Mouse (Mus musculus) bone marrow macrophage, adult 2 months (primary cell): ENCODE data around the gene Gm17334. TPM values are rescaled to one million over a fixed set of nuclear protein-coding genes. Genes with fewer than 3 reads are reported as not detected.

Source experiments
- H3K27ac ChIP-seq: 2 replicates; pipeline ENCODE4 v1.5.1; 2012; ENCODE audit warnings: low read depth, low read length; ENCODE audit not compliant: insufficient read depth
- H3K4me1 ChIP-seq: 2 replicates; pipeline ENCODE4 v1.6.1; 2012; ENCODE audit warnings: low read length; ENCODE audit not compliant: control insufficient read depth, insufficient read depth
- H3K4me3 ChIP-seq: 2 replicates; pipeline ENCODE4 v1.5.1; 2012; ENCODE audit warnings: mild to moderate bottlenecking, low read length, moderate library complexity; ENCODE audit not compliant: insufficient read depth
- CTCF ChIP-seq: IDR thresholded peaks from 2 replicates; pipeline ENCODE4 v1.5.1; 2012; ENCODE audit warnings: low read depth, mild to moderate bottlenecking, low read length, moderate library complexity
- POLR2A ChIP-seq: IDR thresholded peaks from 2 replicates; pipeline ENCODE4 v1.6.1; 2012; ENCODE audit warnings: mild to moderate bottlenecking, low read depth, low read length, borderline replicate concordance
- polyA plus RNA-seq: library from polyadenylated mRNA; stranded (reverse); fragments of >200 nt; gene quantifications from 2 replicates; pipeline ENCODE4 v1.2.4, GENCODE M21; 2012; ENCODE audit not compliant: missing spikeins, insufficient read depth, insufficient read length

Gene Gm17334
- polyA plus RNA-seq, 1 experiment = not detected

GRCm38 (mm10) chr11:53786058-53787031 lies 13.4 kb upstream of the Gm17334 start:
- TF ChIP-seq POLR2A (no peak), CTCF (no peak)
- no peak overlapping the region for H3K27ac ChIP-seq
- H3K4me1 ChIP-seq = peaks cover 42% of the 10 kb centered on the region
- no peak overlapping the region for H3K4me3 ChIP-seq

GRCm38 (mm10) chr11:53785311-53785936 lies 12.4 kb upstream of the Gm17334 start:
- peak overlapping the region; percentile 3; the same call in 1 of the 2 replicates for H3K27ac ChIP-seq

GRCm38 (mm10) chr11:53783288-53783687 lies 10.3 kb upstream of the Gm17334 start:
- TF ChIP-seq CTCF = no peak
- no peak for TF ChIP-seq POLR2A
- peak overlapping the region; percentile 79 for H3K27ac ChIP-seq
- peaks cover 51% of the 10 kb centered on the region for H3K4me1 ChIP-seq

More at GRCm38 (mm10) chr11:53785311-53785936, 12.4 kb upstream of the Gm17334 start:
- Histone ChIP-seq H3K4me3 (no peak overlapping the region), H3K4me1 (peaks cover 42% of the 10 kb centered on the region)
- TF ChIP-seq CTCF (no peak), POLR2A (no peak)

GRCm38 (mm10) chr11:53781964-53782363 lies 9.0 kb upstream of the Gm17334 start:
- Histone ChIP-seq H3K4me3 (no peak overlapping the region), H3K4me1 (peaks cover 48% of the 10 kb centered on the region), H3K27ac (no peak overlapping the region)
- no peak for TF ChIP-seq CTCF
- no peak for TF ChIP-seq POLR2A

More at GRCm38 (mm10) chr11:53783288-53783687, 10.3 kb upstream of the Gm17334 start:
- no peak overlapping the region for H3K4me3 ChIP-seq

GRCm38 (mm10) chr11:53781201-53781775 lies 8.3 kb upstream of the Gm17334 start:
- TF ChIP-seq POLR2A = no peak
- TF ChIP-seq CTCF = no peak
- H3K4me1 ChIP-seq = peaks cover 41% of the 10 kb centered on the region
- no peak overlapping the region for H3K4me3 ChIP-seq
- H3K27ac ChIP-seq = no peak overlapping the region

GRCm38 (mm10) chr11:53780262-53780661 lies 7.3 kb upstream of the Gm17334 start:
- peaks cover 35% of the 10 kb centered on the region for H3K4me1 ChIP-seq
- H3K4me3 ChIP-seq = no peak overlapping the region
- TF ChIP-seq CTCF (no peak), POLR2A (no peak)
- H3K27ac ChIP-seq = no peak overlapping the region

GRCm38 (mm10) chr11:53779808-53780207 lies 6.8 kb upstream of the Gm17334 start:
- peaks cover 36% of the 10 kb centered on the region for H3K4me1 ChIP-seq

GRCm38 (mm10) chr11:53778455-53778854 lies 5.5 kb upstream of the Gm17334 start:
- TF ChIP-seq POLR2A (no peak), CTCF (no peak)
- peaks cover 38% of the 10 kb centered on the region for H3K4me1 ChIP-seq
- no peak overlapping the region for H3K27ac ChIP-seq

More at GRCm38 (mm10) chr11:53779808-53780207, 6.8 kb upstream of the Gm17334 start:
- Histone ChIP-seq H3K4me3 (no peak overlapping the region), H3K27ac (no peak overlapping the region)
- no peak for TF ChIP-seq CTCF
- TF ChIP-seq POLR2A = no peak

GRCm38 (mm10) chr11:53777736-53778135 lies 4.7 kb upstream of the Gm17334 start:
- peaks cover 41% of the 10 kb centered on the region for H3K4me1 ChIP-seq
- TF ChIP-seq CTCF = no peak
- no peak for TF ChIP-seq POLR2A
- no peak overlapping the region for H3K27ac ChIP-seq
- no peak overlapping the region for H3K4me3 ChIP-seq

More at GRCm38 (mm10) chr11:53778455-53778854, 5.5 kb upstream of the Gm17334 start:
- H3K4me3 ChIP-seq = no peak overlapping the region
